Mouse (Mus musculus) ovary, adult 18-20 months (tissue): ENCODE data around the gene Dlk1.
"Not testable (repeated sequence)": the region's sequence is repeated elsewhere in the genome, so short reads cannot be mapped to it uniquely, and the experiment has no call there.

Experiments
- DNase-seq: peaks from one replicate; pipeline ENCODE4 v3.0.0; 2022; ENCODE audit warnings: low spot score, mixed read lengths

Dlk1 gene

GRCm38 (mm10) chr12:109475501-109475900 is 22.9 kb downstream of the Dlk1 start:
- DNase-seq = no peak

GRCm38 (mm10) chr12:109486525-109486924 is 33.9 kb downstream of the Dlk1 start:
- not testable (repeated sequence) for DNase-seq

- no peak for DNase-seq
Measured at GRCm38 (mm10) chr12:109491701-109492100, 39.1 kb downstream of the Dlk1 start.

- DNase-seq = no peak
Measured at GRCm38 (mm10) chr12:109493381-109493780, 40.8 kb downstream of the Dlk1 start.

GRCm38 (mm10) chr12:109495016-109495644 is 42.5 kb downstream of the Dlk1 start:
- no peak for DNase-seq

DNA sequence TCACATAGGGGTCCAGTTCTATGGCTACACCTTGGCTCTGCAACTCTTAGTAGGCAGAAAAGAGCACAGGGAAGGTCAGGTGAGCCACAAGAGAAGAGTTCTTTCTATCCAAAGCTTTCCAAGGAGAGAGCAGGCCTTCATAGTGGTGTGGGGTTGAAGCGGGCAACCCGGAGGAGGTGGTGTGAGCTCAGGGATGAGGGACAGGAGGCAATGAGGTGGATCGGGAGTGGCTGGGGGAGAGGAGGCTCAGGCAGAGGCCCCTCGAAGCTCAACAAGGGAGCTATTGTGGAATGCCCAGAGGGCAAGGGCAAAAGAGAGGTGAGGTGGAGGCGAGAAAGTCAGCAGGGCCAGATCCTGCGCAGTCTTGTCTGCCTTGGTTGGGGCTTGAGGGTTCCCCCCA is 43.8 kb downstream of the Dlk1 start:
- DNase-seq = no peak

GRCm38 (mm10) chr12:109500992-109501391 is 48.4 kb downstream of the Dlk1 start:
- no peak for DNase-seq

DNA sequence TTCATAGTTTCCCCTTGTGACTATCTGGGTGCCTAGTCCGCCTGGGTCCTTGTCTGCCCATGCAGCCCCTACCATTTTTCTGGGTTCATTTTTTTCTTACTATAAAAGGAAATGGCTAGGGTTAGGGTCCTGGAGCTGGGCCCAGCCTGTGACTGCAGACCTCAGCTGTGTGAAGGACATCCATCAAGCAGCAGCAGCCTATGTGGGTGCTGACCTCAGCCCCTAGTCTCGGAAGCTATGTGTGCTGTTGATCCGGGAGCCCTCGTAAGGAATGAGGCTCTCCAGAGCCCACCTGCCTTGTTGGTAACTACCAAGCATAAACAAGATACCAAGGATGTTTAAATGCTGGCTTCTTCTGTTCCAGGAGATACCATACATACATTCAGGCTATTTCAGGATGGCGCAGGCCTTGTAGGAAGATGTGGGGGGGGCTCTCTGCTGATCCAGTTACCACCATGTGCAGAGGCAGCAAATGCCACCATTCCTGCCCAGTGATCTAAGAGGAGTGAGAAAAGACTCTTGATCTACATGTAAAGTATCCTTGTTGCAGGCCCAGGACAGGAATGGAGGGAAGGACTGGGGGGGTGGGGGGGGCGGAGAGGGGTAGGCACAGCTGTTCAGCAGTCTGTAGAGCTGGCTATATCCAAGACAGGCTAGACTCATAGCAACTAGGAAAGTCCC is 49.9 kb downstream of the Dlk1 start:
- no peak for DNase-seq

GRCm38 (mm10) chr12:109507693-109508092 is 55.1 kb downstream of the Dlk1 start:
- no peak for DNase-seq

- DNase-seq = no peak
Measured at GRCm38 (mm10) chr12:109508495-109509454, 56.2 kb downstream of the Dlk1 start.

- no peak for DNase-seq
Measured at GRCm38 (mm10) chr12:109509531-109510137, 57.0 kb downstream of the Dlk1 start.

DNA sequence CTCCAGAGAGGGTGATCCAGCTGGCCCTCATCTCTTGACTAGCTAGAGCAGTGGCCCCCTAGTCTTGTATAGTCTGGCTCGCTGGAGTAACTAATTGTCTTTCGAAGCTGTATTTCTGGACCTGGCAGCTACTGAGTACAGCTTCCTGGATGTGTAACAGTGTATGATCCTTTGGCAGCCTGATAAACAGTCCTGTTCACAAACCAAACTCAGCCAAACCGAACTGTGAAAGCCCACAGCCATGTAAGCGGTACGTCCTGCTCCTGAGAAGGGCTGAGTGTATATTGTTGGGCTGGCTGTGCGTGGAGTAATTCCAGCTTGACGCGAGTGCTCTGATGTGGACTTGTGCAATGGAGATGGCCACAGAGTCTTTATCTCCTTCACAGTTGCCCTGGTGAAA is 57.6 kb downstream of the Dlk1 start:
- no peak for DNase-seq

- DNase-seq = no peak
Measured at GRCm38 (mm10) chr12:109511456-109511855, 58.8 kb downstream of the Dlk1 start.

DNA sequence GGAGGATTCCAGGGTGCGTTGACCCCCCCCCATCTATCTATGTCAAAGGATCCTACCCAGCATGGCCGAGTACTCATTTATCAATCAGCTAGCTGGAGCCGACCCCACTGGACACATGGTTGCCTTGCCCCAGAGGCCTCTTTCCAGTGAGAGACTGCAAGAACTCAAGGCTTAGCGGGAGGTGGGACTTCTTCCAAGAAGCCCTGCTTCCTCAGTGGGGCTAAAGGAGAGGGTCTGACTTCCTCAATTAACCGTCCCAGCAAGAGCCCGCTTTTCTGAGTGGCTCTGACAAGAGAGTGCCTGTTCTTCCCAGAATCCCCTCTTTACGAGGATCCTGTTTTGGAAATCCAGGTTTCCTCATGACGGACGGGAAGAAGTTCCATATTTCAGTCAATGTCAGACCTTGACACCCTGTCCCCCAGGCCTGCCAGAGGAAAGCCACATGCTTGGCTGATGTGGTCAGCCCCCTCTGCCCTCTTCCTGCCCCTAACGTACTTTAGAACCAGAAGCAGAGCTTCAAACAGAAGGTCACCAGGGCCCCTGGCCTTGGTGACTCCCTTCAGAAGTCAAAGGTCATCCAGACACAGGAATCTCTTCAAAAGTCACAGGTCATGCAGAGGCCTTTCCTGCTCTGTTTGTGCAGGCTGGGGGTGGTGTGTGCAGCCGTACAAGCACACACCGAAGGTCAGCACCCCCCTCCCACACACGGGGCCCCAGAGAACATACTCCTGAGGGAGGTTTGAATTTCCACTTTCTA is 59.7 kb downstream of the Dlk1 start:
- no peak for DNase-seq
